Mouse (Mus musculus): Measurements from ENCODE around the gene Otud7b.

GRCm38 (mm10) chr3:96168466-96169158 is 64.3 kb downstream of the Otud7b start:
- TF ChIP-seq CTCF (IDR thresholded peaks at IDR 0.05; ENCODE audit: low read depth, low read length): no peak
- no peak for TF ChIP-seq POLR2A (IDR thresholded peaks at IDR 0.05; ENCODE audit: insufficient read depth, low read length)
